ENCODE assay signal across 10 mouse cellular contexts in the genomic region with DNA sequence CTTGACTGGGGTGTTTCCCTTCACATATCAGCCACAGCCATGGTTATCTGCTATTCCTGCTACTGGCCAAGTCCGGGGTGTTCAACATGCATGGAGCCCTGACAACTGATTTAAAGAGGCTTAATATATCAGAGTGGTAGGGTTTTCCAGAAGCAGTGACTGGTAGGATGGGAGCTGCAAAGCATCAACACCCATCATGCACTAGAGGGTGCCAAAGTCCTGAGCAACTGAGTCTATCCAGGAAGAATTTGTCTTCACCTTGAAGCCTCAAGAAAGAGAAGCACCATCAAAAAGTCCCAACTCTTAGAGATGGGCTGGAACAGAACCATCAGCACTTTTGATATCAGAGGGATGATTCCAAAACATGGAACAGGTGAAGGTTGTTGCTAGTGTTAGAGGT.
DNase-seq lines count a peak whose midpoint lies in the region; ATAC-seq and TF ChIP-seq lines count a peak whose summit lies in the region.
"Had no signal": no experiment of that assay in that cellular context is flagged by ENCODE, and none has a peak within 500 bp of the region (broad histone marks: within the 10 kb centered on the region; RNA-seq: fewer than 3 reads in every experiment).

No protein-coding gene starts in this region.

- no peaks in the 10 kb centered on the region for H3K36me3 ChIP-seq in E14TG2a.4 (ENCODE audit: insufficient read depth, low read length)
- H3K36me3 ChIP-seq: embryonic facial prominence, embryonic 12.5 days; limb, embryonic 15.5 days had no signal

- no peak overlapping the region for H3K4me3 ChIP-seq in E14TG2a.4 (replicated peaks; ENCODE audit: low read length)
- H3K4me3 ChIP-seq: embryonic facial prominence, embryonic 12.5 days; limb, embryonic 15.5 days had no signal

- no peaks in the 10 kb centered on the region for H3K27me3 ChIP-seq in E14TG2a.4 (ENCODE audit: insufficient read depth, low read length)
- H3K27me3 ChIP-seq: embryonic facial prominence, embryonic 12.5 days; limb, embryonic 15.5 days had no signal

- TF ChIP-seq CTCF in E14TG2a.4 (conservative IDR thresholded peaks at IDR 0.05; ENCODE audit: low read length): 0 out of 2 replicates have a peak, but pooled peaks have one; percentile 3

- DNase-seq in kidney, adult 18-20 months: peak; percentile 11
- no peak for DNase-seq in kidney, adult 11 months
- DNase-seq in adrenal gland, postnatal 14 days: peak; percentile 53
- peak; percentile 23 for DNase-seq in embryo, embryonic 11.5 days (ENCODE audit: low read depth, low spot score)
- peak; percentile 36 to 58 for DNase-seq in layer of hippocampus, postnatal 10 days (ENCODE audit: low spot score in 2 of 2)
- DNase-seq in retina, postnatal 1 day: peak; percentile 52

- no peak for ATAC-seq in activated CD4-positive, CD25-positive, alpha-beta regulatory T cell, adult 4 months

- H3K9me3 ChIP-seq in E14TG2a.4 (ENCODE audit: low read length): 0 out of 2 replicates have a peak, but pooled peaks cover 3% of the 10 kb centered on the region
- H3K9me3 ChIP-seq: embryonic facial prominence, embryonic 12.5 days; limb, embryonic 15.5 days had no signal

- H3K4me1 ChIP-seq in E14TG2a.4 (replicated peaks; ENCODE audit: low read depth, low read length): no peaks in the 10 kb centered on the region
- H3K4me1 ChIP-seq: embryonic facial prominence, embryonic 12.5 days; limb, embryonic 15.5 days had no signal
